In the genomic region with DNA sequence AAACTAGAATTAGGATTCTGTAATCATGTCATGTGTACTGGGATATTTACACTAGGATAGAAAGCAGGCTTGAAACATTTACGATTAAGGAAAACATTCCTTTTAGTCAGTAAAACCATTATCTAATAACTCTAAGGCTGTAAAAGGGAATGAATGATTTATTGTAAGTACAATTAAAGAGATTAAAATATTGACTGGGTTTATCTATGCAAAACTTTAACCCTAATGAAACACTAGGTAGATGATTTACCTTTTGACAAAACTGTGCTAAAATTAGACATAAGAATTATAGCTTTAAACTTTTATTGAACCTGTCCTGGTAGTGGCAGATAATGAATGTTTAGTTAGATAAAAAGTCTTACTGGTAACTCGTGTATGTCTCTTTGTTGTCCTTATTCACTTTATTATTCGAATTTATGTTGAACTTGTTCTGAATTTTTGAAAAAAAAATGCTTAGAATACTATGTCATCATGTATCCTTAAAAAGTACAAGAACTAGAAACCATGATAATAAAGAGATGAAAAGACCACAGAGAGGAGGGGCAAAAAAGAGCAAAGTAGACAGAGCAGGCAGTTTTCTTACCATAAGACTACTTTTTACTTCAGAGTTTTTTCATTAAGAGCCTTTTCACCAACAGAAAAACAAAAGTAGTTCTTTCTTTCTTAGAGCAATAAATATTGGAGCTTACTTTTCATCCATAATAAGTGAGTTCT, we compare ENCODE assay signal across 24 mouse cellular contexts. TPM values are rescaled to one million over a fixed set of nuclear protein-coding genes. Genes with fewer than 3 reads are reported as not detected.
DNase-seq lines count a peak whose midpoint lies in the region; ATAC-seq and TF ChIP-seq lines count a peak whose summit lies in the region.
"Had no signal": no experiment of that assay in that cellular context is flagged by ENCODE, and none has a peak within 500 bp of the region (broad histone marks: within the 10 kb centered on the region; RNA-seq: fewer than 3 reads in every experiment).

No protein-coding gene starts in this region.

- H3K4me2 ChIP-seq in kidney, embryonic 14.5 days (replicated peaks; ENCODE audit: low read depth, low read length): no peak overlapping the region
- no peak overlapping the region for H3K4me2 ChIP-seq in kidney, postnatal 0 days (ENCODE audit: low read length)
- no peak overlapping the region for H3K4me2 ChIP-seq in intestine, embryonic 16.5 days (ENCODE audit: low read depth, low read length)
- H3K4me2 ChIP-seq: embryonic facial prominence, embryonic 12.5 days; forebrain, embryonic 13.5 days had no signal

- H3K27me3 ChIP-seq in kidney, embryonic 14.5 days (ENCODE audit: control insufficient read depth, insufficient read depth, low read length): no peaks in the 10 kb centered on the region
- no peaks in the 10 kb centered on the region for H3K27me3 ChIP-seq in kidney, postnatal 0 days (ENCODE audit: insufficient read depth, low read length)
- no peaks in the 10 kb centered on the region for H3K27me3 ChIP-seq in intestine, embryonic 16.5 days (replicated peaks; ENCODE audit: control insufficient read depth, insufficient read depth, low read length)
- H3K27me3 ChIP-seq: CH12.LX; embryonic facial prominence, embryonic 12.5 days; forebrain, embryonic 13.5 days had no signal

- H3K27ac ChIP-seq in kidney, embryonic 14.5 days (ENCODE audit: low read depth, low read length): no peak overlapping the region
- H3K27ac ChIP-seq in kidney, postnatal 0 days: no peak overlapping the region
- no peak overlapping the region for H3K27ac ChIP-seq in intestine, embryonic 16.5 days (ENCODE audit: low read length)
- H3K27ac ChIP-seq: embryonic facial prominence, embryonic 10.5 days; embryonic facial prominence, embryonic 12.5 days; forebrain, embryonic 13.5 days had no signal

- ATAC-seq in kidney, embryonic 14.5 days (ENCODE audit: low FRiP score, low TSS enrichment): peak; percentile 69; the same call in 1 of the 2 replicates
- ATAC-seq in kidney, postnatal 0 days (replicated peaks; ENCODE audit: low FRiP score, low read depth): no peak
- ATAC-seq in intestine, embryonic 16.5 days: peak; percentile 91
- ATAC-seq: activated CD4-positive, CD25-positive, alpha-beta regulatory T cell, adult 4 months; CD4-positive, CD25-positive, alpha-beta regulatory T cell, adult 4 months; forebrain, embryonic 13.5 days; Patski had no signal

- no peak for DNase-seq in kidney, postnatal 25 days
- DNase-seq in kidney, postnatal 0 days (ENCODE audit: low spot score): peak; percentile 65
- no peak for DNase-seq in kidney, adult 9 months
- DNase-seq in gastrocnemius, postnatal 10 days: no peak
- DNase-seq in layer of hippocampus, postnatal 10 days (ENCODE audit: low spot score in 2 of 2): no peak
- DNase-seq: adrenal gland, adult 8-10 months; adrenal gland, postnatal 14 days; adrenal gland, postnatal 36 days; B cell, adult 2 months; cerebellum, adult 11-12 months; cerebellum, adult 2 months; cerebellum, adult 9-10 months; cerebellum, postnatal 10 days; cerebellum, postnatal 25 days had no signal

- WGBS in kidney, embryonic 14.5 days: 39% methylated on average over 3 of the region's 3 CpGs
- WGBS in kidney, postnatal 0 days: 32% methylated on average over 3 of the region's 3 CpGs
- 24% methylated on average over 3 of the region's 3 CpGs for WGBS in intestine, embryonic 16.5 days

- H3K36me3 ChIP-seq in kidney, embryonic 14.5 days (ENCODE audit: control insufficient read depth, insufficient read depth, low read length): no peaks in the 10 kb centered on the region
- H3K36me3 ChIP-seq in kidney, postnatal 0 days (ENCODE audit: insufficient read depth, low read length): no peaks in the 10 kb centered on the region
- no peaks in the 10 kb centered on the region for H3K36me3 ChIP-seq in intestine, embryonic 16.5 days (ENCODE audit: control insufficient read depth, insufficient read depth, low read length)
- H3K36me3 ChIP-seq: embryonic facial prominence, embryonic 10.5 days; embryonic facial prominence, embryonic 12.5 days; G1E had no signal

- H3K4me3 ChIP-seq in kidney, embryonic 14.5 days (ENCODE audit: low read length): no peak overlapping the region
- H3K4me3 ChIP-seq in kidney, postnatal 0 days (replicated peaks; ENCODE audit: low read depth, low read length): no peak overlapping the region
- H3K4me3 ChIP-seq in intestine, embryonic 16.5 days (ENCODE audit: low read length): no peak overlapping the region
- H3K4me3 ChIP-seq: embryonic facial prominence, embryonic 10.5 days; embryonic facial prominence, embryonic 12.5 days; forebrain, embryonic 13.5 days had no signal

- H3K9me3 ChIP-seq in kidney, embryonic 14.5 days (ENCODE audit: control insufficient read depth, low read length): no peaks in the 10 kb centered on the region
- no peaks in the 10 kb centered on the region for H3K9me3 ChIP-seq in kidney, postnatal 0 days (replicated peaks; ENCODE audit: low read length)
- no peaks in the 10 kb centered on the region for H3K9me3 ChIP-seq in intestine, embryonic 16.5 days (ENCODE audit: control insufficient read depth, low read length)
- H3K9me3 ChIP-seq: embryonic facial prominence, embryonic 10.5 days; embryonic facial prominence, embryonic 12.5 days; forebrain, embryonic 13.5 days; G1E had no signal

- no peak overlapping the region for H3K9ac ChIP-seq in kidney, embryonic 14.5 days (ENCODE audit: low read depth, low read length)
- no peak overlapping the region for H3K9ac ChIP-seq in kidney, postnatal 0 days (ENCODE audit: low read depth, low read length)
- H3K9ac ChIP-seq in intestine, embryonic 16.5 days (ENCODE audit: low read depth, low read length): no peak overlapping the region
- H3K9ac ChIP-seq: embryonic facial prominence, embryonic 12.5 days; forebrain, embryonic 13.5 days had no signal

- no peaks in the 10 kb centered on the region for H3K4me1 ChIP-seq in kidney, embryonic 14.5 days (ENCODE audit: control insufficient read depth, insufficient read depth, low read length)
- H3K4me1 ChIP-seq in kidney, postnatal 0 days (replicated peaks; ENCODE audit: insufficient read depth, low read length): no peaks in the 10 kb centered on the region
- H3K4me1 ChIP-seq in intestine, embryonic 16.5 days (ENCODE audit: control insufficient read depth, insufficient read depth, low read length): no peaks in the 10 kb centered on the region; the same call in 1 of the 2 replicates
- H3K4me1 ChIP-seq: embryonic facial prominence, embryonic 10.5 days; embryonic facial prominence, embryonic 12.5 days; forebrain, embryonic 13.5 days had no signal

- TF ChIP-seq CTCF in kidney, postnatal 0 days (IDR thresholded peaks at IDR 0.05; ENCODE audit: low read depth): no peak

RNA-seq across cellular contexts. Expression of gene Cox7c, which starts 21.5 kb away (rescaled TPM):
- 633 and 916 TPM in 2 replicates for polyA plus RNA-seq in kidney, embryonic 14.5 days (2014; fragmentation: Nextera tagmentation; extraction: Ambion mirVana)
- 1,373 and 1,532 TPM in 2 replicates for polyA plus RNA-seq in kidney, postnatal 0 days (2015; fragmentation: Nextera tagmentation; extraction: Ambion mirVana)
- 995 and 1,034 TPM in 2 replicates for polyA plus RNA-seq in intestine, embryonic 16.5 days (2015; fragmentation: Nextera tagmentation; extraction: Ambion mirVana)
- 100 to 1,000 TPM; 654 to 811 TPM for total RNA-seq in gastrocnemius, postnatal 10 days (2021)
- 100 to 1,000 TPM; 358 to 403 TPM for total RNA-seq in layer of hippocampus, postnatal 10 days (2021)
